Mouse (Mus musculus) monocyte, adult 2 months (primary cell): ENCODE measurements around the gene Cdr2l.

Experiments
- DNase-seq, 2 experiments: peaks; one replicate each; pipeline ENCODE4 v3.0.0; 2022; ENCODE audit warnings: low spot score in 2 of 2, low read depth in 1 of 2

Cdr2l gene

DNA sequence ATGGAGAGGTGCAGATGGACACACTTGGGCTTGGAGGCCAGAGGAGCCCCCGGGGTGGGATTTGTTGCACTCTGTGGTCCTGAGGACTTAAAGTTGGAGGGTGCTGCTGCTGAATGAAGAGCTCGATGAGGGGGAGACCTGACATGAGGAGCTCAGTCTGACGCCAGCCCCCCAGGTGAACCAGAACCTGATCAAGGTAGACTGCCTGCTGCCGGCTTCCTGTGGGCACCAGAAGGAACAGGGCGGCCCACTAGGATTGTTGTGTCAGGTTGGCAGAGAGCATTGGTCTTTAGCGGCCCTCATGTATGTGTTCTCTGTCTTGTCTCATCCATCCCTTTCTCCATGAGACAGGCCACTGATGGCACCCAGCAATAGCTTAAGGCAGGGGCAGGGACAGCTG is 24.0 kb downstream of the Cdr2l start:
- no peak for DNase-seq

DNA sequence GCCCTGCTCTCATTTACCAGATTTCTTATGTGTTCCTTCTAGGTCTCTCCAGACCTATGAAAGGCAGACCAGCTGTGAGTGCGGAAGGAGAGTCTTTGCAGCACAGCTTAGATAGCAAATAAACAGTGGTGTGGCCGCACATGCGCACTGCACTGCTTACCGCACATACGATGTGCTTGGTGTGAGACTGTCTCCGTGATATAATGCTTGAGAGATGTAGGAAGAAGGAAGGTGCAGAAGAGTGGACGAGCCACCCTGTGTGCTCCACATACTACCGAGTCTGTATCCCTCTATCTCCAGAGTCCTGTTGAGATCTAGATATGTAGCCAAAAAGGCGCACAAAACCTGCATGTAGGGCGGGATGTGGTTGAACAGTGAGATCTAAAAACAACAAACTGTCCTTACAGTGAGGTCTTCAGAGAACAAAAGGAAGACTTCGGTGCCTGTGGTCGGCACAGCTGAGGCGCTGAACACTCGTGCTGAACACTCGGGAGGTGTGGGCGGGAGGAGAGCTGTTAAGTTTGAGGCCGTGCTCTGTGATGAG is 25.2 kb downstream of the Cdr2l start:
- DNase-seq = no peak

- DNase-seq = no peak
Observed at GRCm38 (mm10) chr11:115408266-115408920, 26.7 kb downstream of the Cdr2l start.

DNA sequence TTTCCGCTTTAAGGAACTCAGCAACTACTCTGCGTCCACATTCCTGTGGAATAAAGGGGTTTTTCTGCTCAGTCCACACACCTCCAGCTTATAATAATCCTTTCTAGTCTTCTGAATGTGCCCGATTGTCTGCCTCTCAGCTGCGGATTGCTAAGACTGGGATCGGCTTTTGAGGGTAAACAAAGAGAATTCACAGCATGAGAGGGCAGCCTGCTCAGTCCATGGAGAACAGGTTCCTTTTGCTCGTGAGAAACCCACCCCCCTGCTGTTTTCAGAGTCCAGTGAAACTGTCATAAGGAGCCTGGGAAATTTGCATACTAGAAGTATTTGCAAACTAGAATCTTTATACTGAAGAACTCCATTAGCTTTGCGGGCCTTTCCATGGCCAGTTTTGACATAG is 27.8 kb downstream of the Cdr2l start:
- no peak for DNase-seq

- peak; percentile 87 to 89 for DNase-seq
Observed at GRCm38 (mm10) chr11:115419531-115420237, 38.0 kb downstream of the Cdr2l start, which contains the start of the genes Atp5h and Kctd2. TSS of gene Atp5h (minus strand) at chr11:115419962. TSS of gene Kctd2 (plus strand) at chr11:115420128.

DNA sequence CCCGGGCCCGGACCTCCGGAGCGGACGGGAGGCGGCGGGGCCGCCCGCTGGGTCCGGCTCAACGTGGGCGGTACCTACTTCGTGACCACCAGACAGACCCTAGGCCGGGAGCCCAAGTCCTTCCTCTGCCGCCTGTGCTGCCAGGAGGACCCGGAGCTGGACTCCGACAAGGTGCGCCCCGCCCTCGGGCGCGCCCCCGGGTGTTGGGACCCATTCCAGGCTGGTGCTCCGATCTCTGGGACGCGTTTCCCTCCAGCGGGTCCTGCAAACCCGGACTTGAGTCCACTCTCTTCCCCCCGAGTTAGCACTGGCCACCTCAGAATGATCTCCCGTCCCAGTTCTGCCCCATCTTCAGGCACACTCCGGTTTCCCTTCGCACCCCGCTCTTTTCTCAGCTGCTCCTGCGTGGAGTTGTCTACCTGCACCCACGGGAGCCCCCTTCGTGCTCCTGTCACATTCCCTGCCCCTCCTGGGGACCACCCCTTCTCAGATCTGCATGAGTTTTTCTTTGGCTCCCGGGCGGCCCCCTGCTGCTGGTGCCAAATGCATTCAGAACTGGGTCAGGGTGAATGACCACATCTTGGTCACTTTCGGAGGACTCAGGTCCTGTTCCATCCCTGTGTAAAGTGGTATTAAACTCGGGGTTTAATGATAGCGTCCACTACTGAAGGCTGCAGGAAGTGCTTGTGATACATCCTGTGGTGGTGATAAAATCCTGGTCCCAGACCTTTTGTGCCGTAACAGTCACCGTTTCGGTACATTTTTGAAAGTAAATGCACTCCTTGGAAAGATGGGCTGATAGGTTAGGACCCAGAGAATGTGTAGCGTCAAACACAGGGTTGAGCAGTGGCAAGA is 38.8 kb downstream of the Cdr2l start:
- DNase-seq = no peak

- no peak for DNase-seq
Observed at GRCm38 (mm10) chr11:115421328-115421727, 39.6 kb downstream of the Cdr2l start.

DNA sequence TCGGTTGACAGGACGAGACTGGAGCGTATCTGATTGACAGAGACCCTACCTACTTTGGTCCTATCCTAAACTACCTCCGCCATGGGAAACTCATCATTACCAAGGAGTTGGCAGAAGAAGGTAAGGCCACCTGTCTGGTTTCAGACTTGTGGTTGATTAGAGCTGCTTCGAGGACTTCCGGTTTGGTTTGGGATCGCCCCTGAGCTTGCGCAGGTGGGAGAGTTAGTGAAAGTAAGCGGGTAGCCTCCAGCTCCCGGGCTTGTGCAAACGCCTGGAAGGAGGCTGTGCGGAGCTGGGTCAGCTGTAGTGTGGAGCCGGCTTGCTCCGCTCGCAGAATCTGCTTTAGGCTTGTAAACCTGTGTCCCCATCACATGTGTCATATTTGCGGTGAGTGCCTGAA is 40.3 kb downstream of the Cdr2l start:
- DNase-seq = no peak

GRCm38 (mm10) chr11:115423091-115423490 is 41.4 kb downstream of the Cdr2l start:
- DNase-seq = no peak

DNA sequence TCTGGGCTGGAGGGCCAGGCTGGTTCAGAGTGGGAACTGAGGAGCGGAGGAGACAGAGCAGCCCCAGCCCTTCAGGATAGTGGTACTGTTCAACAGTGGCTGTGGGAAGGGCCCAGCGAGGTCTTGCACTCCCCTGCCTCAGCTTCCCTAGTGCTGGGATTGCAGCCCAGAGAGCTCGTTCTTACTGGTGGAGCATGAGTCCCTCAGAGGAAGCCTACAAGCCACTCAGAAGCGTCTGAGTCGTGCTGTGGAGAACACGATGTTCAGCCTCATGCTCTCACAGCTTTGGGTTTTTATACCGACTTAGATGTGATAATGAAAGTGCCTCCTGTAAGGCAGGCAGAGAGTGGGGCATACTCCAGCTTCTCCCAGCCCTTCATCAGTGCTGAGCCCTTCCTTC is 43.0 kb downstream of the Cdr2l start:
- DNase-seq = no peak

- no peak for DNase-seq
Observed at GRCm38 (mm10) chr11:115425671-115426070, 44.0 kb downstream of the Cdr2l start.

DNA sequence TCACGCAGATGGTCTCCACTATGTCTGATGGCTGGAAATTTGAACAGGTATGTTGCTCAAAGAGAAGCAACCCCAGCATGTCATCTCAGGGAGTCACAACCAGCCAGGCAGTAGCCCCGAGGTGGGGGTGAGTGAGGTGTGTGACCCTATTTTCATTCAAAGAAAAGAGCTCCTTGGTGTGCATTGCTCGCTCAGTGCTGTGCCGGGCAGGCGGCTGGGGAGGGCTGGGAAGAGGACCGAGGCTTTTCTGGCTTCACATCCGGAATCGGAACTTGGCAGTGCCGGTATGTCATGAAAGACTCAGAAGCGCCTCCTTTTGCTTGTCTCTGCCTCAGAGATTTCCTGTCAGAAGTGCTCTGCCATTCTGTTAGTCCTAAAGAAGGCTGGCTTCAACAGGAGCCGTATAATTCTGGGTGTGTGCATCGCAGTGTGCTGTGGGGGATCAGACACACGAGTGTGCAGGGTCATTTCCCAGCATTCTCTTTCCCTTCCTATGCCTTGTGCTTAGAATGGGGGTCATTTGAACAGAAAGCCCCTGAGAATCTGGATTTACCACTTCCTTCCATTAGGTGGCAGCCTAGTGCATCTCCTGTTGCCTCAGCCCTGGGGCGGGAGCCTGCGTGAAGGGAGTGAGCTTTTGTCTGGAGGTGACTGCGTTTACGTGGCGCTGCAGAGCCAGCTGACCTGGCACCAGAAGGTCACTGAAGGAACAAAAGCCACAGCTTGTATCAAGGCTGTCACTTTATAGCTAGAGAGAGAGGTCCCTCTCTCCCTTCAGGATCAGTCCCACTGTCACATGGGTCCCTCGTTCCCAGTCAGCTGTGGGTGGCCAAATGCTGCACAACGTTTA is 46.0 kb downstream of the Cdr2l start:
- peak in 1 of 2 experiments; percentile 33 for DNase-seq

DNA sequence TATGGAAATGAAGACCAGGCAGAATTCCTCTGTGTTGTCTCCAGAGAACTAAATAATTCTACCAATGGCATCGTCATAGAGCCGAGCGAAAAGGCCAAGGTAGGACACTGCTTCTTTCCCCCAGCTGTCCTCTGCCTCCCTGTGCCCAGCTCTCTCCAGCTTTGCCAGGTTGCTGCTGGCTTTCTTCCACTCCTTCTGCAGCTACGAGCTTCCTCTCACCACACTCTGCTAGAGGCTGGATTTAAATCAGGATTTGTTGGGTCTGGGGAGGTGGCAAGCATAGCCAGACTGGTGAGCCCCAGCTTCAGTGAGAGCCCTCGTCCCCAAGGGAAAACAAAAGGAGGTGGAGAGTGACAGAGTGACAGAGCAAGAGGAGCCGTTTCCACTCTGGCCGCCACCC is 47.6 kb downstream of the Cdr2l start:
- DNase-seq = no peak

DNA sequence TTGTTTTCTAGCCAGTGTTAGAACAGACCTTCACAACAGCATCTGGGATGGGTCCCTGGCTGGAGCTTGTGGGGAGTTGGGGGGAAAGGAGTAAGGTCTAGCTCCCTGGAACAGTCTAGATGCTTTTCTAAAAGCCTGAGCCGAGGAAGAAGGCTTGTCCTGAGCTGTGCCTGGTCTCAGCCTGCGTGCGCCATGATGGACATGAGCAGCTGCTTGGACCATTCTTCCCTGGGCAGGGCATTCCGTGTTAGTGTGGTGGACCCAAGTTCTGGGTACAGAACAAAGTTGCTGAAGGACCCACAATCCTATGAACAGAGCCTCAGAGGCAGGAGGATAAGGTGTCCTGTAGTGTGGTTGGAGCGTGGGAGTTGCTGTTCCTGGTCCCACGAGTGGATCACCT is 48.8 kb downstream of the Cdr2l start:
- DNase-seq = no peak

- no peak for DNase-seq
Observed at GRCm38 (mm10) chr11:115432814-115433213, 51.1 kb downstream of the Cdr2l start.

DNA sequence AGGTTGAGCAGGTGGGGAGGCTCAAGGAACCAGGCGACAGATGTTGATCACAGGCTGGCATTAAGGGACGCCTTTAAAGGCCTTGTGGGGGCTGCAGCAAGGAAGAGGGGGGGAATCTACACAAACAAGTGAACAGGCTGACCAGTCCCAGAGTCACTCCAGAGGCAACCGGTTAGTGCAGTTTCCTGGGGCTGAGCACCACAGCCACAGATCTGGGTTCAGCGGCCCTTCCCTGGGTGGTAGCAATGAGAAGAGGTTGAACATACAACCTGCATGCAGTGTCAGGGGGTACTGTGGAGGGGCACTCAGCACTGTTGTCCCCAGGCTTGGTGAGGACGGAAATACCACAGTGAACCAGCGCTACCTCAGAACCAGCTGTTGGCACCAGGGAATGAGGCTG is 51.6 kb downstream of the Cdr2l start:
- no peak for DNase-seq

GRCm38 (mm10) chr11:115435596-115436337 is 54.1 kb downstream of the Cdr2l start:
- DNase-seq = no peak

- no peak for DNase-seq
Observed at GRCm38 (mm10) chr11:115437571-115438122, 55.9 kb downstream of the Cdr2l start.

GRCm38 (mm10) chr11:115439326-115439725 is 57.6 kb downstream of the Cdr2l start:
- DNase-seq = peak in 1 of 2 experiments; percentile 28
